Mouse (Mus musculus) myocyte (in vitro differentiated cells): ENCODE data around the gene Cep295.
"Not testable (repeated sequence)": the region's sequence is repeated elsewhere in the genome, so short reads cannot be mapped to it uniquely, and the experiment has no call there.

Source experiments
- CEBPB ChIP-seq: IDR thresholded peaks from 2 replicates; pipeline ENCODE4 v1.6.1; 2011; ENCODE audit warnings: mild to moderate bottlenecking, moderate library complexity; ENCODE audit not compliant: poor library complexity, insufficient read depth, severe bottlenecking
- E2F4 ChIP-seq: IDR thresholded peaks from one replicate; pipeline ENCODE4 v1.6.1; 2011; ENCODE audit warnings: mild to moderate bottlenecking, control low read depth, moderate library complexity; ENCODE audit not compliant: insufficient read depth
- MAX ChIP-seq: IDR thresholded peaks from one replicate; pipeline ENCODE4 v1.6.1; 2011; ENCODE audit warnings: low read depth, mild to moderate bottlenecking, control low read depth
- MYOD1 ChIP-seq, 3 experiments: IDR thresholded peaks; one replicate each; pipeline ENCODE4 v1.6.1; 2011; ENCODE audit warnings: control low read depth in 2 of 3, low read depth in 2 of 3, mild to moderate bottlenecking in 2 of 3, moderate library complexity in 1 of 3; ENCODE audit not compliant: insufficient read length in 2 of 3, control insufficient read depth in 1 of 3
- MYOG ChIP-seq, 3 experiments: IDR thresholded peaks; one replicate each; pipeline ENCODE4 v1.6.1; 2011; ENCODE audit warnings: control low read depth in 2 of 3, low read depth in 2 of 3, mild to moderate bottlenecking in 2 of 3; ENCODE audit not compliant: insufficient read length in 2 of 3, control insufficient read depth in 1 of 3, insufficient read depth in 1 of 3
- POLR2A ChIP-seq: IDR thresholded peaks from one replicate; pipeline ENCODE4 v1.6.1; 2011; ENCODE audit warnings: low read depth, mild to moderate bottlenecking, control low read depth, moderate library complexity; ENCODE audit not compliant: insufficient read length
- POLR2AphosphoS2 ChIP-seq: IDR thresholded peaks from one replicate; pipeline ENCODE4 v1.6.1; 2011; ENCODE audit warnings: low read depth, control low read depth; ENCODE audit not compliant: insufficient read length
- REST ChIP-seq: IDR thresholded peaks from one replicate; pipeline ENCODE4 v1.6.1; 2011; ENCODE audit warnings: mild to moderate bottlenecking, control low read depth, moderate library complexity; ENCODE audit not compliant: insufficient read depth, insufficient read length
- SRF ChIP-seq: IDR thresholded peaks from one replicate; pipeline ENCODE4 v1.6.1; 2011; ENCODE audit warnings: low read depth; ENCODE audit not compliant: control insufficient read depth, insufficient read length
- TCF12 ChIP-seq: IDR thresholded peaks from one replicate; pipeline ENCODE4 v1.6.1; 2011; ENCODE audit warnings: mild to moderate bottlenecking, control low read depth; ENCODE audit not compliant: poor library complexity, insufficient read depth, severe bottlenecking
- TCF3 ChIP-seq: IDR thresholded peaks from one replicate; pipeline ENCODE4 v1.6.1; 2011; ENCODE audit warnings: low read depth, control low read depth; ENCODE audit not compliant: insufficient read length
- USF1 ChIP-seq: IDR thresholded peaks from one replicate; pipeline ENCODE4 v1.6.1; 2011; ENCODE audit warnings: low read depth, mild to moderate bottlenecking, control low read depth, moderate library complexity

- not testable (repeated sequence) for TF ChIP-seq POLR2A; TCF12; E2F4; MAX; MYOG (IDR thresholded peaks at IDR 0.05; ENCODE audit: control insufficient read depth in 1 of 3, insufficient read depth in 1 of 3, insufficient read length in 2 of 3, low read depth in 2 of 3); TCF3; USF1; MYOD1 (IDR thresholded peaks at IDR 0.05; ENCODE audit: control insufficient read depth in 1 of 3, insufficient read length in 2 of 3, low read depth in 2 of 3); POLR2AphosphoS2; CEBPB; SRF; REST
Measured at GRCm38 (mm10) chr9:15316296-15316695, 41.3 kb downstream of the Cep295 start.
